Mouse (Mus musculus) left cerebral cortex, adult 6 months (tissue): ENCODE data around the gene Zkscan2. TPM values are rescaled to one million over a fixed set of nuclear protein-coding genes. Genes with fewer than 3 reads are reported as not detected.

Experiments
- long read RNA-seq, 2 experiments: library from polyadenylated mRNA; unstranded; transcript quantifications; one replicate each; pipeline ENCODE4 v2.0.0; 2019 to 2020
- polyA plus RNA-seq: library from polyadenylated mRNA; unstranded; fragments of <200 nt; fragmentation: Nextera tagmentation; gene quantifications from 2 replicates; pipeline ENCODE4 v1.2.3, GENCODE M21; 2021

Zkscan2 gene
- polyA plus RNA-seq, result 1.1 TPM in 2 replicates
- long read RNA-seq, experiment 1, full-length matches to known transcripts, result 9 of 17 reads
- long read RNA-seq, experiment 1, partial matches to known transcripts, result 3 of 17 reads
- long read RNA-seq, experiment 1, other reads (novel, unspliced or antisense), result 5 of 17 reads
- long read RNA-seq, experiment 2, partial matches to known transcripts, result 2 of 7 reads
- long read RNA-seq, experiment 2, other reads (novel, unspliced or antisense), result 5 of 7 reads

DNA sequence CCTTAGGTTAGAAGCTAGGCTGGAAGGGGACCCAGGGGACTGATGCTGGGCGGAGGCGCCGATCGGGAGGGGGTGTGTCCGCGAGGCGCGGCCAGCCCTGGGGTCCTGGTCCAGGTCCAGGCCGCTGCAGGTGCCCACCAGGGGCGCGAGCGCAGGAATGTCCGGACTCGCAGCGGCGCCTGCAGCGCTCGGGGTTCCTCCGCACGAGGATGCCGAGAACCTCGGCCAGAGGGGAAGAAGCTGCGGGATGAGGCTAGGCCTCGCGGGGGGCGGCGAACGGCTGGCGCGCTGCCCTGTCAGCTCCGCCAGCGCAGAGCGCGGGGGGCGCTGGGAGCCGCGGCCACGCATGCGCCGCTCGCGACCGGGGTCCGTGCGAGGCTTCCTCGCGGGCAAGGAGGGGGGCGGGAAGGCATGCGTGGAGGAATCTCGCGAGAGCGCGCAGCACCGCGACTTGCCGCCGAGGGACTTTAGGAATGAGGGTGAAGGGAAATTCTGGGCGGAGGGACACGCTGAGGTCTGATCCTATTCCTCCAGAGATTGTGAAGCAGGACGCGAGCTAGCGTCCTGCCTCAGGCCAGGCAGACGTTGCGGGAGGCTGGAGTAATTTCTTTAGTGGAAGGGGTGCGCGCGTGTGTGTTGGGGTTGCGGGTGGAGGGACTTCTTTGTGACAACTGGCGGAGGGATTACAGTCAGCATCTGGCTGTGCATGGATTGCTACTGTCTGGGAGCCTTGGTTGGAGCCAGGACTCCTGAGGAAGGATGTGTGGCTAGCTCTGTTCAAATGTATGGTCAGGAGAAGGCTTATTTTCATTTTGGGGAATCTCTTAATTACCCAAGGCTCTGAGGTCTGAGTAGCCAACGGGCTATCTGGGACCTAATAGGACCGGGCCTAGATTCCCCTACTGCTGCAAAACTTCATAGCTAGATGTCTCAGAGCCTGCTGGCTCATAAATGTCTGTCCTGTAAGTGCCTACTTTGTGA, at the start of gene Zkscan2:
Gene Zkscan2, minus strand, starts transcription at position 211 of the 981 bp plus-strand sequence.

GRCm38 (mm10) chr7:123462070-123462501, 38.2 kb downstream of the Zkscan2 start, which contains the start of gene Aqp8:
TSS of gene Aqp8 (plus strand) at chr7:123462291.

Other genes with a start within 250 kb of the Zkscan2 start
- gene Lcmt1, start 130.7 kb downstream of the Zkscan2 start, polyA plus RNA-seq, result 146 and 162 TPM in 2 replicates
- gene Arhgap17, start 130.5 kb downstream of the Zkscan2 start, polyA plus RNA-seq, result 1.8 and 3.4 TPM in 2 replicates
- gene Aqp8, start 38.2 kb downstream of the Zkscan2 start, polyA plus RNA-seq, result not detected in 2 replicates